Mouse (Mus musculus) myocyte (in vitro differentiated cells): ENCODE results near the gene Mptx2. TPM values are rescaled to one million over a fixed set of nuclear protein-coding genes. Genes with fewer than 3 reads are reported as not detected.
"Not testable (repeated sequence)": the region's sequence is repeated elsewhere in the genome, so short reads cannot be mapped to it uniquely, and the experiment has no call there.

Experiments used
- H3K27me3 ChIP-seq: one replicate; pipeline ENCODE4 v1.6.1; 2011; ENCODE audit not compliant: control insufficient read depth, insufficient read depth, insufficient read length
- H3K36me3 ChIP-seq: one replicate; pipeline ENCODE4 v1.6.1; 2011; ENCODE audit not compliant: control insufficient read depth, insufficient read depth
- H3K4me2 ChIP-seq: one replicate; pipeline ENCODE4 v1.6.1; 2011; ENCODE audit warnings: low read depth, control low read depth
- H3K4me3 ChIP-seq: one replicate; pipeline ENCODE4 v1.5.1; 2011; ENCODE audit warnings: mild to moderate bottlenecking, control low read depth, moderate library complexity
- H3K79me2 ChIP-seq: one replicate; pipeline ENCODE4 v1.6.1; 2011; ENCODE audit not compliant: control insufficient read depth, insufficient read depth
- H3ac ChIP-seq: one replicate; pipeline ENCODE4 v1.6.1; 2011; ENCODE audit not compliant: control insufficient read depth, insufficient read length
- CEBPB ChIP-seq: IDR thresholded peaks from 2 replicates; pipeline ENCODE4 v1.6.1; 2011; ENCODE audit warnings: mild to moderate bottlenecking, moderate library complexity; ENCODE audit not compliant: poor library complexity, insufficient read depth, severe bottlenecking
- E2F4 ChIP-seq: IDR thresholded peaks from one replicate; pipeline ENCODE4 v1.6.1; 2011; ENCODE audit warnings: mild to moderate bottlenecking, control low read depth, moderate library complexity; ENCODE audit not compliant: insufficient read depth
- MAX ChIP-seq: IDR thresholded peaks from one replicate; pipeline ENCODE4 v1.6.1; 2011; ENCODE audit warnings: low read depth, mild to moderate bottlenecking, control low read depth
- MYOD1 ChIP-seq, 3 experiments: IDR thresholded peaks; one replicate each; pipeline ENCODE4 v1.6.1; 2011; ENCODE audit warnings: control low read depth in 2 of 3, low read depth in 2 of 3, mild to moderate bottlenecking in 2 of 3, moderate library complexity in 1 of 3; ENCODE audit not compliant: insufficient read length in 2 of 3, control insufficient read depth in 1 of 3
- MYOG ChIP-seq, 3 experiments: IDR thresholded peaks; one replicate each; pipeline ENCODE4 v1.6.1; 2011; ENCODE audit warnings: control low read depth in 2 of 3, low read depth in 2 of 3, mild to moderate bottlenecking in 2 of 3; ENCODE audit not compliant: insufficient read length in 2 of 3, control insufficient read depth in 1 of 3, insufficient read depth in 1 of 3
- POLR2A ChIP-seq: IDR thresholded peaks from one replicate; pipeline ENCODE4 v1.6.1; 2011; ENCODE audit warnings: low read depth, mild to moderate bottlenecking, control low read depth, moderate library complexity; ENCODE audit not compliant: insufficient read length
- POLR2AphosphoS2 ChIP-seq: IDR thresholded peaks from one replicate; pipeline ENCODE4 v1.6.1; 2011; ENCODE audit warnings: low read depth, control low read depth; ENCODE audit not compliant: insufficient read length
- REST ChIP-seq: IDR thresholded peaks from one replicate; pipeline ENCODE4 v1.6.1; 2011; ENCODE audit warnings: mild to moderate bottlenecking, control low read depth, moderate library complexity; ENCODE audit not compliant: insufficient read depth, insufficient read length
- SRF ChIP-seq: IDR thresholded peaks from one replicate; pipeline ENCODE4 v1.6.1; 2011; ENCODE audit warnings: low read depth; ENCODE audit not compliant: control insufficient read depth, insufficient read length
- TCF12 ChIP-seq: IDR thresholded peaks from one replicate; pipeline ENCODE4 v1.6.1; 2011; ENCODE audit warnings: mild to moderate bottlenecking, control low read depth; ENCODE audit not compliant: poor library complexity, insufficient read depth, severe bottlenecking
- TCF3 ChIP-seq: IDR thresholded peaks from one replicate; pipeline ENCODE4 v1.6.1; 2011; ENCODE audit warnings: low read depth, control low read depth; ENCODE audit not compliant: insufficient read length
- USF1 ChIP-seq: IDR thresholded peaks from one replicate; pipeline ENCODE4 v1.6.1; 2011; ENCODE audit warnings: low read depth, mild to moderate bottlenecking, control low read depth, moderate library complexity
- polyA plus RNA-seq: library from polyadenylated mRNA; unstranded; fragments of >200 nt; fragmentation: generic; extraction: Trizol; gene quantifications from one replicate; pipeline ENCODE4 v1.2.1, GENCODE M21; 2012; ENCODE audit warnings: missing spikeins

Mptx2 gene
- polyA plus RNA-seq, 1 experiment, result not detected

DNA sequence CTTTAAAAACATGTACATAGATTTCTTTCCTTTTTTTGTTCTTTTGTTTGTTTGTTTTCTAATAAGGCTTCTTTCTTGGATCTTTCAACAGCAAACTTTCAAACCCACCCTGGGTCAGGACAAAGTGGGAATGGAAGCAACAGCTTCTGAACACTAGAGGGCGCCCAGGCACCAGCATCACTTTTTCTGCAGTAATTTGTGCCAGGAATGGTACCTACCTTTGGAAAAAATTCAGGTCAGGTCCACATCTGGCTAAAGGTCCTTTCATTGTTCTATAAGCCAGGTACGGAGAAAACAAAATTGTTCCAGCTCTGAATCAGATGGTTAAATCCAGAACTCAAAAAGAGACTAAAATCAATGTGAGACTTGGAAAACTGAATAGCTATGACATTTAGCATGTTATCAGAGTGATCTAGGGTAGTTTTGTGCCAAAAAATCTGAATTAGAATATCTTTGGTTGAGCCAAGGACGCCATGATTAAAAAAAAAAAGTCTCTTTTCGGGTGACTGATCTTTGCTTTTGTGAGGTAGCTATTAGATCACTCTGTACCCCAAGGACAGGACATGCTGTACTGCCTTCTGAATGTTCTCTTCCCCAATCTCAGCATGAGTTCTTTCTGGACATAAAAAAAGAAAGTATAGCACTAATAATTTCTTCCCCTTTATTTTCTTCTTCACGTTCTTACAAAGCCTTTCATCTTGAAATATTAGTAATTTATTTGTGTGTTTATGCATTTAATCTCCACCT lies 46.4 kb upstream of the Mptx2 start:
- Histone ChIP-seq H3K4me2 (no peak overlapping the region), H3K36me3 (no peaks in the 10 kb centered on the region), H3K4me3 (no peak overlapping the region), H3K79me2 (no peaks in the 10 kb centered on the region), H3ac (no peak overlapping the region), H3K27me3 (no peaks in the 10 kb centered on the region)
- TF ChIP-seq MYOD1 (IDR thresholded peaks at IDR 0.05; ENCODE audit: control insufficient read depth in 1 of 3, insufficient read length in 2 of 3, low read depth in 2 of 3), result no peak
- TF ChIP-seq E2F4, result no peak
- no peak for TF ChIP-seq POLR2AphosphoS2
- TF ChIP-seq TCF12, result no peak
- TF ChIP-seq CEBPB, result no peak
- TF ChIP-seq SRF, result no peak

DNA sequence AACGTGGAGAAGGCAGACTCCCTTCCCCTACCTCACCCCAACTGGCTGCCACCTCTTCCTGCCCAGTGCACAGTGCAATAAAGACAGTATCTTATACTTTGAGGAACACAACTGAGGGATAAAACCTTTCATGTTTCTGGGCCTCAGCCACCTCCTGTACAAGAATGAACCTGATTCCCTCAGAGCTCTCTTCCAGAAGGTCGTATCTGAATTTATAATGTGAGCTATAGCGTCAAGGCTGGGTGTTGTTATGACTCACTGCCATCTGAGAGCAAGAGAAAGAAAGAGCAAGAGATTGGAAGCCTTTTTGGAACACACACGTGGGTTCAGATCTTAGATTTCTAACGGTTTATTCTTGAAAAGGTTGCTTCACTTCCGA lies 44.7 kb upstream of the Mptx2 start:
- H3K36me3 ChIP-seq, result no peaks in the 10 kb centered on the region
- TF ChIP-seq SRF, result no peak
- TF ChIP-seq CEBPB, result no peak
- no peak for TF ChIP-seq TCF12
- TF ChIP-seq POLR2A, result no peak
- no peak for TF ChIP-seq TCF3
- TF ChIP-seq MAX, result no peak
- no peak for TF ChIP-seq MYOD1 (IDR thresholded peaks at IDR 0.05; ENCODE audit: control insufficient read depth in 1 of 3, insufficient read length in 2 of 3, low read depth in 2 of 3)
- no peak for TF ChIP-seq USF1
- TF ChIP-seq MYOG (IDR thresholded peaks at IDR 0.05; ENCODE audit: control insufficient read depth in 1 of 3, insufficient read depth in 1 of 3, insufficient read length in 2 of 3, low read depth in 2 of 3), result no peak
- no peak for TF ChIP-seq E2F4
- no peak for TF ChIP-seq REST
- no peak for TF ChIP-seq POLR2AphosphoS2
- no peaks in the 10 kb centered on the region for H3K79me2 ChIP-seq
- no peak overlapping the region for H3K4me3 ChIP-seq
- H3K4me2 ChIP-seq, result no peak overlapping the region
- no peaks in the 10 kb centered on the region for H3K27me3 ChIP-seq
- no peak overlapping the region for H3ac ChIP-seq

DNA sequence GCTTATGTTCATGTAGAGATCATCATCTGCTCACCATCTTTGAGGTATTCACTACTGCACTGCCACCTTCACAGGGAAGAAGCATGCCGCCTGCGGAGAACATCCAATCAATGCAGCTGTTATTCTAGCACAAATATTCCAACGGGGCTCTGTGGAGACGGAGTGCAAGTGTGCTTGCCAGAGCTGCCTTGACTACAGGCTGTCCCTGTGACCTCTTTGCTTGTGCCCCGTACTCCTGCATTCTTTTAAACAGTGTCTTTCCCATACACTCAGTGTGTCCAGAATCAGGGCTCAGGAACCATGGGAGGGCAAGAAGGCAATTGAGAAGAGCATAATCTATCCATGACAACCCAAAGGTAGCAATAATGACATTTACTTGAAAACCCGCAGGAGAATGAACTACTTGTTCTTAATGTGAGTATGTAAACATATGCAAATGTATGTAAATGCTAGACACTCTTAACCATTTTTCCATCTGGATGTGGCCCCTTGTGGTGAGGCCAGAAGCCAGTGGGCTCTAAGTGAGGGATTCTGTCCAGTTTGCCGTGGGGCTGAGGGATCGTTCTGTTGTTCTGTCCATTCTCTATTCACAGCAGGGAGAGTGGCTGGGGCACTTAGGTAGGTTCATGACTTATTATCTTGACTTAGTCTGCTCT lies 44.1 kb upstream of the Mptx2 start:
- Histone ChIP-seq H3K4me2 (no peak overlapping the region), H3K27me3 (no peaks in the 10 kb centered on the region), H3K4me3 (no peak overlapping the region), H3K79me2 (no peaks in the 10 kb centered on the region), H3ac (no peak overlapping the region), H3K36me3 (no peaks in the 10 kb centered on the region)
- TF ChIP-seq TCF12, result no peak
- no peak for TF ChIP-seq USF1
- no peak for TF ChIP-seq POLR2AphosphoS2
- no peak for TF ChIP-seq E2F4
- TF ChIP-seq MAX, result no peak
- TF ChIP-seq SRF, result no peak

DNA sequence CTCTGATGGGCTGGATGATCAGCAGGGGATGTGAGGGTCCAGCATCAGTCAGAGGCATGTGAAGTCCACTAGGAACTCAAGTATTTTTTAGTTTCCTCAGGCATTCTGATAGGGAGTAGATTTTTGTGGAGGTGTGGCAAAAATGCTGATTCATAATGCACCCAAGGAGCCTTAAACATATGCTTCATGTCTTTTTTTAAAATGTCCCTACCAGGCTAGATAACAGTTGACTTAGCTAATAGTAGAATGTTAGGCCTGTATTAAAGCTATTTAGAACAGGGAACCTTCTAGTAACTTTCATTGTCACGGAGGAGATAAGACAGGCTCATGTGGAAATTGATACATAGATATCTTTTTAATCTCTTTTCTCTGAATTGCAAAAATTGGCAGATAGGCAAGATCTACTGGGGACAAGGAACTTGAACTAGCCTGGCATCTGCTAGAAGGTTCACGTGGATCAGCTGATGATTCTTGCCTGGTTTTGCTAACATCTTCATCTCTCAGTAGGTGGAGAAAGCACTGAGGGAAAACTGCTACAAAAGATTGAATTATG lies 40.4 kb upstream of the Mptx2 start:
- Histone ChIP-seq H3ac (no peak overlapping the region), H3K27me3 (no peaks in the 10 kb centered on the region), H3K4me3 (no peak overlapping the region), H3K79me2 (no peaks in the 10 kb centered on the region), H3K4me2 (no peak overlapping the region), H3K36me3 (no peaks in the 10 kb centered on the region)
- TF ChIP-seq E2F4, result no peak
- no peak for TF ChIP-seq MYOD1 (IDR thresholded peaks at IDR 0.05; ENCODE audit: control insufficient read depth in 1 of 3, insufficient read length in 2 of 3, low read depth in 2 of 3)
- no peak for TF ChIP-seq POLR2AphosphoS2
- no peak for TF ChIP-seq MYOG (IDR thresholded peaks at IDR 0.05; ENCODE audit: control insufficient read depth in 1 of 3, insufficient read depth in 1 of 3, insufficient read length in 2 of 3, low read depth in 2 of 3)
- TF ChIP-seq POLR2A, result no peak
- TF ChIP-seq SRF, result no peak
- TF ChIP-seq REST, result no peak
- TF ChIP-seq USF1, result no peak
- no peak for TF ChIP-seq MAX
- TF ChIP-seq CEBPB, result no peak
- no peak for TF ChIP-seq TCF12
- TF ChIP-seq TCF3, result no peak

DNA sequence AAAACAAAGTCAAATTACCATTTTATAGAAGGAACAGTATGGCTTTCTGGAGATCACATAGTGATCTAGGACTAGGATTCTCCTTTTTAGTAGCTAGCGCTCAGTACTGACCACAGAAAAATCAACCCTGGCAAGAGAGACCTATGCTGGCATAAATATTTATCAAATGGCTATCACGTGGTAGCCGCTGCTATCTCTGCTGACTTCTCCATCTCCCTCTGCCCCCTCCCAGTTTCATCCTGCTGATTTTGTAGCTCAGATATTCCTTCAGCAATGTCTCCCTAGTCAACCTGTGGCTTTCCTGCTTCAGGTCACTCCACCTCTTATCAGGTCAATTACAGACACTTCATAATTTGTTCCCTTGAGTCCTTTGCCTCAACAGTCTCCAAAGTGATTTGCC lies 38.1 kb upstream of the Mptx2 start:
- Histone ChIP-seq H3K36me3 (no peaks in the 10 kb centered on the region), H3K79me2 (no peaks in the 10 kb centered on the region), H3K4me3 (no peak overlapping the region), H3K27me3 (no peaks in the 10 kb centered on the region), H3ac (no peak overlapping the region), H3K4me2 (no peak overlapping the region)
- TF ChIP-seq USF1 (no peak), REST (no peak), POLR2A (no peak), SRF (no peak), POLR2AphosphoS2 (no peak), E2F4 (no peak), TCF12 (no peak), TCF3 (no peak), MYOG (IDR thresholded peaks at IDR 0.05; ENCODE audit: control insufficient read depth in 1 of 3, insufficient read depth in 1 of 3, insufficient read length in 2 of 3, low read depth in 2 of 3) (no peak), MAX (no peak), MYOD1 (IDR thresholded peaks at IDR 0.05; ENCODE audit: control insufficient read depth in 1 of 3, insufficient read length in 2 of 3, low read depth in 2 of 3) (no peak), CEBPB (no peak)

DNA sequence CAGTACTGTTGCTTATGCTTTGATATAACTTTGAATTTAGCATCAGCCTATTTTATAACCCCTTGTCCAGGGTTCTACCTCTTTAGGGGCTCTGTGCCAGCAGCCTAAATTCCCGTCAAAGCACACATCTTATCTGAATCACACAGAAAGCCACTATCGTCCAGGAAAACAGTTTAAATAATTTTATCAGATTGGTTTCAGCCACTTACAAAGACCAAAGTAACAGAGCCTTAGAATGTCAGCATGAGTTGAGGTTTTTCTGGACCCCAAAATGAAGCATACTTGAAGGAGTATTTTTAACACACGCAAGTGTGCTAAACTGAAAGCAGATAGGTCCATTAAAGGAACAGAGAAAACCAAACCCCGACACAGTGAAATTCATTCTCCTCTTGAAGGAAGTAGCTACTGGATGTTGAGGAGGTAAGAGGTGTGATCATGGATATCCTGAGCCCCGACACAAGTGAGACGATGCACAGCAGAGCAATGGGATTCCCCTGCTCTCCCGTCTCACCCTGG lies 36.0 kb upstream of the Mptx2 start:
- not testable (repeated sequence) for H3K27me3 ChIP-seq, H3K36me3 ChIP-seq, H3K79me2 ChIP-seq, H3K4me3 ChIP-seq, H3K4me2 ChIP-seq, H3ac ChIP-seq

DNA sequence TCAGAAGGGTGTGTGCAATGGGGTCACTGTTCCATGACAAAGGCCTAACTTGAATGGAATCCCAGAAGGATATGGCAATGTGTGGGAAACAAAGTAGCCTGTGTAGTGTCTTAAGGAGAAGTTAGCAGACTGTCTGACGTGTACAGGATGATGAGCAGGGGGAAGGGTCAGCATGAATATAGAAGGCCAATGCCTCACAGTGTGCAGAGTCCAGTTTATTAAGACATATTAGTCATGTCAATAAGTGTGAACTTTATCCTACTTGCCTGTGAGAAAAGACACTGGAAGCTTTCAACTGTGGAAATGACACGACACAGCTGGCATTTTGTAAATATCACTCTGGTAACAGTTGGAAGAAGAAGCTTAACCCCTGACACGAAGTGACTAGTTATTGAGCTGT lies 25.2 kb upstream of the Mptx2 start:
- not testable (repeated sequence) for H3K4me3 ChIP-seq, H3K4me2 ChIP-seq, H3K27me3 ChIP-seq, H3ac ChIP-seq, H3K79me2 ChIP-seq, H3K36me3 ChIP-seq
